Mouse (Mus musculus) C2C12 (cell line): Measurements from ENCODE around the gene Slc15a2.

ENCODE experiments used
- CEBPB ChIP-seq: IDR thresholded peaks from one replicate; pipeline ENCODE4 v1.6.1; 2011; ENCODE audit warnings: low read depth, mild to moderate bottlenecking, control low read depth, moderate library complexity
- CTCF ChIP-seq: IDR thresholded peaks from one replicate; pipeline ENCODE4 v1.5.1; 2011; ENCODE audit not compliant: control insufficient read depth, insufficient read depth, insufficient read length
- FOSL1 ChIP-seq: IDR thresholded peaks from one replicate; pipeline ENCODE4 v1.8.0; 2011; ENCODE audit warnings: mild to moderate bottlenecking, low read length; ENCODE audit not compliant: poor library complexity, insufficient read depth, severe bottlenecking
- MAX ChIP-seq: IDR thresholded peaks from one replicate; pipeline ENCODE4 v1.6.1; 2011; ENCODE audit warnings: mild to moderate bottlenecking, control low read depth
- MYOD1 ChIP-seq: IDR thresholded peaks from one replicate; pipeline ENCODE4 v1.6.1; 2011; ENCODE audit warnings: low read depth; ENCODE audit not compliant: control insufficient read depth, insufficient read length
- MYOG ChIP-seq: IDR thresholded peaks from one replicate; pipeline ENCODE4 v1.6.1; 2011; ENCODE audit not compliant: control insufficient read depth, insufficient read length; ENCODE audit errors: extremely low read depth
- USF1 ChIP-seq: IDR thresholded peaks from one replicate; pipeline ENCODE4 v1.6.1; 2011; ENCODE audit warnings: low read depth, mild to moderate bottlenecking, control low read depth, moderate library complexity

GRCm38 (mm10) chr16:36828820-36829219 lies 44.1 kb upstream of the Slc15a2 start:
- TF ChIP-seq CTCF = no peak
- TF ChIP-seq USF1 = no peak
- no peak for TF ChIP-seq MYOD1
- no peak for TF ChIP-seq CEBPB
- TF ChIP-seq MAX = no peak
- no peak for TF ChIP-seq MYOG
- TF ChIP-seq FOSL1 = no peak
